Mouse (Mus musculus) frontal cortex, postnatal 36 days (tissue): ENCODE data around the gene Megf11.
A peak's percentile ranks its signal among the peaks of the same experiment; 100 is the strongest.

Experiments used
- DNase-seq, 2 experiments: peaks; one replicate each; pipeline ENCODE4 v3.0.0; 2022; ENCODE audit warnings: low spot score in 2 of 2

Megf11 gene

GRCm38 (mm10) chr9:64604217-64604711 lies 218.8 kb downstream of the Megf11 start:
- DNase-seq = no peak

DNA sequence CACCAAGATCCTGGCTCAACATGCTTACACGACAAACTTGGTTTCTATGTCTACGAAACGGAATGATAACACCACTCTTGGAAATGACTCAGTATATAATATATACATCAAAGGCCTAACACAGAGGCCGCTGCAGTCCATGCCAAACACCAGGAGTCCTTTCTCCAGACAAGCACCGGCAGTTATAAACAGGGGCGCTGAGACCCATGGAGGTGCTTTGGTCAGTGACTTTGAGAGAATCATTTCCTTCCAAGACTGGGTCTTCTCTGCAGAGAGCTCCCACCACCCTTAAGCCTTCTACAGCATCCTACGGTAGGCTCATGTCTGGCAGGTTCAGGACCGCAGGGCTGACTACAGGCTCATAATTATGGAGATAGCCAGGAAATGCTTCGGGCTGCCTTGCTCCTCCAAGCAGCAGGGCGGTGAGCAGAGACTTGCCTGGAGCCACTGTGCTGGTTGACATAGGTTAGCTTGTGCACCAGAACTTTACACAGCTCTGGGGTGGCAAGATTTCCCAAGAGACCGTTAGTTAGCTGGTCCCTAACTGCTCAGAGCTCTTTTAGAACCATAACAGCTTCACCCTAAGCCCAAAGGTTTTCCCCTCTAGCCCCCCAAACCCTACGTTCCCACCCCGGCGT lies 219.8 kb downstream of the Megf11 start:
- no peak for DNase-seq

GRCm38 (mm10) chr9:64605735-64606349 lies 220.4 kb downstream of the Megf11 start:
- peak; percentile 19 to 25 for DNase-seq

GRCm38 (mm10) chr9:64607049-64607448 lies 221.6 kb downstream of the Megf11 start:
- no peak for DNase-seq

- DNase-seq = peak; percentile 13 to 17
These were observed 224.1 kb downstream of the Megf11 start for GRCm38 (mm10) chr9:64609546-64609945.

GRCm38 (mm10) chr9:64612121-64612983 lies 226.9 kb downstream of the Megf11 start:
- no peak for DNase-seq

DNA sequence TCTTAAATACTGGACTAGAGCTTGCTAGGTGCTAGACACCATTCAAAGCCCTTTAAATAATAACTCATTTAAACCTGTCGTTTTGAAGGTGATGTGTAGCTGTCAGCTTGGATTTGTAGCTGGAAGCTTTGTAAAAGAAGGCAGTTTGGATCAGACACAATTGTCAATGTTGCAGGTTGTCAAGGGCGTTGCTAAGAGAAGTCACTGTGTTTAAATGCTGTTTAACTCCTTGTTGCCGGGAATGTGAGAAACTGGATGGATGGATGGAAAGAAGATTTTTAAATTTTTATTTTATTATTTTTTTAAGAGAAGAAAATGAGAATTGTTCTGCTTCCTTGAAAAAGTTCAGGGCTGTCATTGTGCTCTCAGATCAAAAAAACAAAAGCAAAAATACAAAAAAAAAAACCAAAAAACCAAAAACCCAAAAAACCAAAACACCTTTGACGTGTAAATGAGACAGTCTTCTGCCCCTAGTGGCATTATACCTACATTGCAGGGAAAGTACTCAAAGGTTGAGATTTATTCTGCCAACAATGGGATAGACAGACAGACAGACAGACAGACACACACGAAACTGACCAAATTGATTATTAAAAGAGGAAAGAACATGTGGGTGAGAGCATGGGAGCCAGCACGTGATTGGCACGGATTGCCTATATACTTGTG lies 227.7 kb downstream of the Megf11 start:
- DNase-seq = no peak

GRCm38 (mm10) chr9:64617413-64617812 lies 232.0 kb downstream of the Megf11 start:
- no peak for DNase-seq

DNA sequence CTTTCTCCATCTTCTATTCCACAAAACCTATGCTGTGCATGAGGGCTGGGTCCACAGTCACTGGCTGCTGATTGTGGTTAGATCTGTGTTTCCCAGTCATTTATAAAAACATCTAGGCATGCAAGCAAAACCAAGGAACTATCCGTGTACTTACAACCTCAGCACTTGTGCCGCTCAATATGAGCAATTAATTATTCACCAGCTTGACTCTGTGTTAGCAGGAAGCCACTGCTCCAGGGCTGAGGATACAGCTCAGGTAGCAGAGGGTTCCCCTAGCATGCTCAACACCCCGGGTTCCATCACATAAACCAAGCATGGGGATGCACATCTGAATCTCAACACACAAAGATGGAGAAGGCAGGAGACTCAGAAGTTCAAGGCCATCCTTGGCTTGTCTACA lies 233.0 kb downstream of the Megf11 start:
- DNase-seq = no peak

DNA sequence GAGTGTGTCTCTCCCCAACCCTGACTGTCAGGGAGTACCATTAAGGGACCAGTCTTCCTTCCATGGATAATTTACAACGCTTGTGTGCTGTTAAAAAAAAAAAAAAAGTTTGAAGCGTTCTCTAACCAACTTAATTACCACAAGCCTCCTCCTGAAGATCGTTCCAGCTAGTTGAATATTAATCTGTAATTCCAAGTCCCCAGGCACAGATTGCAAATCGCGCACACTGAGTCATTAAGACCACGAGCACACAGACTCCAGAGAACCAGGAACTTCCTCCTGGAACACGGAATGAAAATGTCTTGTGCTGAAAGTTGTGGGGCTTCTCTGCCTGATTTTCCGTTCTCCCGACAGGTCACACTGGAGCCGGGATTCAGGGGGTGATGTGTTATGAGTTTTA lies 234.0 kb downstream of the Megf11 start:
- DNase-seq = no peak

GRCm38 (mm10) chr9:64620596-64620995 lies 235.2 kb downstream of the Megf11 start:
- no peak for DNase-seq

- no peak for DNase-seq
These were observed 236.3 kb downstream of the Megf11 start for GRCm38 (mm10) chr9:64621499-64622296.

DNA sequence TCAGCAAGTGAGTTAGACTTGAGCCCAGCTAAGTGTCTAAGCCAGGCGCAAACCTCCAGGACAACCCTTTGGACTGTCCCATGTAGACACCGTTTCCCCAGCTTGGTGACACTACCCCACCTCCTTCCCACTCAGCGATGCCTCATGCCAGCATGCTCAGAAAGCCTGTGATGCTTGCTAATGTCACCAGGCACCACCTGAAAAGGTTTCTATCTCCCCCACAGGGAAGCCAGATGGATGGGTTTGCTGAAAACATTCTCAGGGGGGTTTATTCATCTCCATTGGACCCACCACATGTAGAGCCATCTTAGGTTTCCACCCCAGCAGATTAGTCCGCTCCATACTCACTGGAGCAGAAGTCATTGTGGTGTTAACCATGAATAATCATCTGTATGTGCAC lies 237.9 kb downstream of the Megf11 start:
- DNase-seq = no peak

GRCm38 (mm10) chr9:64624536-64624935 lies 239.1 kb downstream of the Megf11 start:
- no peak for DNase-seq

DNA sequence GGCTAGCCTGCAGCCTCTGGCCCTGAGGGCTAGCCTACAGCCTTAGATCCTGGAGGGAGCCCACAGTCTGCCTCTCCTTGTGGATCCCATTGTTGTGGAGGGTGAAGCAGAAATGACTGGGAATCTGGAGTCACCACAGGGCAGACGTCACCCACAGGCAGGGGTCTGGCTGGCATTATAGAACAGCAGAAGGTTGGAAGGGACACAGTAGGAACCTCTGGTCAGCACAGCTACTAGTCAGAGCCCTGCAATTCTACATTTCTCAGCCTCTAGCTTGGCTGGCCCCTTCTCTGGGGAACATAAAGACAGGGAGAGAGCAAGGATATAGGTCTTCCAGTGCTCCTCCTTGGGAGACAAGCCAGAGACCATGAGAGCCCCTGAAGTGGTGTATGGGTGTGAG lies 244.4 kb downstream of the Megf11 start:
- DNase-seq = no peak

DNA sequence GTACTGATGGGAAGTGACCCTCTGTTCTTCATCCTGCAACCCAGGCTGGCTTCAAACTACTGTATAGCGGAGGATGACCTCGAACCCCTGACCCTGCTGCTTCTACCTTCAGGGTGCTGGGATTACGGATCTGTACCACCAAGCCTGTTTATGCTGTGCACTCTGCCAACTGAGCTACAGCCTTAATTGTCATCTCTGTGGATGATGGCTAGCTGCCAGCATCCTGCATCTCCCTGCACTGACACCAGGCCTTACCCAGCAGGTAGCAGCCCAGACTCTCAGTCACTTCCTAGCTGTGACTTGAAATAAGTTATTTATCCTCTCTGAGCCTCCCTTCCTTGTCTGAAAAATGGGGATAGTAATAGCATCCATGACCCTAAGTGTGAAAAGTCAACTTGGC lies 247.7 kb downstream of the Megf11 start:
- no peak for DNase-seq

DNA sequence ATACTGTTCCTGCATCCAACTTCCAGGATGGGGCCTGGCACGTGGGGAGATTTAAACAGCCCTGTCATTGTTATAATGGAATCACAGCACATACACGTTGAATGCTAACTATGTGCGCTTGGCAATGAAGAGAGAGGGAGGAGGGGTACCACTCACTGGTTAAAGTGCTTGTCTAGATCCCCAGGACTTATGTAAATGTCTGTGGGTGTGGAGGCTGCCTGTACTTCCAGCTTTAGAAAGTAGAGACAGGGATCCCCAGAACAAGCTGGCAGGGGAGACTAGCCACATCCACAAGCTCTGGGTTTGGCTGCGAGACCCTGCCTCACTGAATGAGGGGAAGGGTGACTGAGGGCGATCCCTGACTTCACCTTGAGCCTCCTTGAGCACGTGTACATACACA lies 250.7 kb downstream of the Megf11 start:
- DNase-seq = peak; percentile 45 to 62

DNA sequence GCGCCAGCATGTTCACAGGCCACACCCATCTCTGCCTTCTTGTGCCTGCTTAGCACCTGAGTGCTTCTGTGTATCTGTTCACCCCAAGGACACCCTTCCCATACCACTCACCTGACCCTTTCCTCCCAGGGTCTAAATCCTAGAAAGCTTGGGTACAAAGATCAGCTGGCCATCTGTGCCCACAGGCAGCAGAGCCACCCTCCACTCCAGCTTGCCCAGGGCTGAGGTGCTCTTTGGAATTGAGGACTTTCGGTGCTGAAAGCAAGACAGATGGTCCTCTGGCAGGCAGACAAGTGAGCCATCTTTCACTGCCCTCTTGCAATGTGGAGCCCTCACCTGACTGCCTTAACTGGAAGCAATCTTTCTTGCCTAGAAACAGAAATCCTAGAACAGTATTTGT lies 251.5 kb downstream of the Megf11 start:
- DNase-seq = no peak

DNA sequence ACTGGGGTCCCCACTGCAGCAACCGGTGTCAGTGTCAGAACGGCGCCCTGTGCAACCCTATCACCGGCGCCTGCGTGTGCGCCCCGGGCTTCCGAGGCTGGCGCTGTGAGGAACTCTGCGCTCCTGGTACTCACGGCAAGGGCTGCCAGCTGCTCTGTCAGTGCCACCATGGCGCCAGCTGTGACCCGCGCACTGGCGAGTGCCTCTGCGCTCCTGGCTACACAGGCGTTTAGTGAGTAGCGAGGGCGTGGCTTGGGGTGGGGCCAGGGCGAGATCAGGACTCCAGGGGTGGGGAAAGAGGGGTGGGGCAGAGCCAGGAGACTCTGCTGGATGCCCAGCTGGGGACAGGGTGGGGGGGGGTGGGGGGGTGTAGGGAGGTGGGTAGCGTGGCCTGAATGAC lies 252.8 kb downstream of the Megf11 start:
- no peak for DNase-seq

- DNase-seq = peak; percentile 43 to 52
These were observed 254.2 kb downstream of the Megf11 start for GRCm38 (mm10) chr9:64639664-64640063.

DNA sequence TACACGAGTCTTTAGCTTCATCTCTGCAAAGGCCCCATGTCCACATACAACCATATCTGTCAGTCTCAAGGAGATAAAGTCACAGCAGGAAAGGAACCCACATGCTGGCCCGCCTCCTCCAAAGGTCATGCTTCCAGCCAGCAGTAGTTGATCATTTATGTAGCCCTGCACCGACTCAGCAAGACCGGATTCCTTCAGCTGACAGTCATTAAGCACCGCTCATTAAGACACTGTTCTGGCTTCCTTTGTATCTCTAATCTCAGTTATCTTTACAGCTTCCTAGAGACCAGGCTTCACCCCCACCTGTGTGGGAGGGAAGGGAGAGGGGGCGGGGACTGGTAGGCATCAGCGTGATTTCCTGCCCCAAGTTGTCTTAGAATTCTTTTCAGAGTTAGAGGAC lies 258.7 kb downstream of the Megf11 start:
- DNase-seq = no peak
